Comparison of ENCODE assay signal across 12 mouse cellular contexts in the genomic region with DNA sequence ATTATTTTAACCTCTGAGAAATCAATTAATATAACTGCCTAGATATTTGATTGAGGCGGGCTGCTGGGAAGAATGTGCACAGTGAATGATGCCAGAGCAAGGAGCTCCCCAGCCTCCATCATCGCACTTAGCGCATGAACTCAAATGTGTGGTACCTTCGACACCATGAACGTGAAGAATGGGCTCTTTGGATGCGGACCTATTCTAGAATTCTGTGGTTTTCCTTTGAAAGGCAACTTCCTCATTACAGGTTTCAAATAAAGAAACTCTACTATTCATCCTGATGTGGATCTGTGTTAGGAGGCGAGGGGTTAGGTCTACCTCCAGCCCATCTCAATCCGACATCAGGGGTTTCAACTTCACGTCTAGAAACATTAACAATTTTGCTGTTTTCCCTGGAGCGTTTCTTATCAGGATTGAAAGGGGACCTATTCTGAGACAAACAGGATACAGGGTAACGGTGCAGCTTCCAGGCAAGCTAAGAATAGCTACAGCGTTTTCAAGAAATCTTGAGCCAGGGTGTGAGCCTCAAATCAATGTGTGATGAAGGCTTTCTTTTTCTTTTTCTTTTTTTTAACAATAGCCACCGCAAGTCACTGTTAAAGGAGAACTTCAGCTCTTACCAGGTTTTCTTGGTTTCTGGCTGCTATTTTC.
A peak's percentile ranks its signal among the peaks of the same experiment; 100 is the strongest.
DNase-seq lines count a peak whose midpoint lies in the region; ATAC-seq and TF ChIP-seq lines count a peak whose summit lies in the region.
"Had no signal": no experiment of that assay in that cellular context is flagged by ENCODE, and none has a peak within 500 bp of the region (broad histone marks: within the 10 kb centered on the region; RNA-seq: fewer than 3 reads in every experiment).

No protein-coding gene starts in this region.

- peak; percentile 61 for DNase-seq in heart, adult 11 months
- DNase-seq in heart, adult 9 months (ENCODE audit: low spot score in 2 of 2), result no peak
- peak; percentile 42 for DNase-seq in kidney, adult 2 months
- DNase-seq in kidney, postnatal 10 days, result no peak
- DNase-seq in induced T-regulatory cell, adult 2 months (ENCODE audit: low read depth), result peak; percentile 25
- DNase-seq in urinary bladder, adult 2 months (ENCODE audit: low spot score), result no peak
- no peak for DNase-seq in right cerebral cortex, postnatal 14 days
- DNase-seq: gastrocnemius, postnatal 25 days had no signal

- TF ChIP-seq CTCF in kidney, adult 2 months (conservative IDR thresholded peaks at IDR 0.05; ENCODE audit: insufficient read depth, insufficient read length, low read depth, low read length), result no peak

- no peaks in the 10 kb centered on the region for H3K36me3 ChIP-seq in kidney, adult 2 months (ENCODE audit: control insufficient read depth, insufficient read depth, low read length)
- H3K36me3 ChIP-seq: forebrain, embryonic 15.5 days; intestine, embryonic 15.5 days had no signal

- 70% methylated on average over 13 of the region's 13 CpGs for WGBS in kidney, adult 2 months

- H3K27ac ChIP-seq in kidney, adult 2 months (ENCODE audit: insufficient read depth, low read depth, low read length), result peak overlapping the region; percentile 65
- H3K27ac ChIP-seq: forebrain, embryonic 15.5 days; intestine, embryonic 15.5 days had no signal

- H3K27me3 ChIP-seq in kidney, adult 2 months (replicated peaks; ENCODE audit: control insufficient read depth, insufficient read depth, low read length), result no peaks in the 10 kb centered on the region
- H3K27me3 ChIP-seq: forebrain, embryonic 15.5 days; intestine, embryonic 15.5 days had no signal

- H3K4me1 ChIP-seq in kidney, adult 2 months (ENCODE audit: control insufficient read depth, insufficient read depth, low read length), result no peaks in the 10 kb centered on the region

- peak; percentile 53 for ATAC-seq in CD4-positive, CD25-positive, alpha-beta regulatory T cell, adult 4 months
- ATAC-seq: forebrain, embryonic 15.5 days; intestine, embryonic 15.5 days had no signal

- H3K4me3 ChIP-seq in kidney, adult 2 months (ENCODE audit: insufficient read depth, low read depth, low read length), result no peak overlapping the region
- H3K4me3 ChIP-seq: forebrain, embryonic 15.5 days; intestine, embryonic 15.5 days; myocyte had no signal

- TF ChIP-seq POLR2A in kidney, adult 2 months (IDR thresholded peaks at IDR 0.05; ENCODE audit: low read depth, low read length), result no peak

Comparison
In these comparisons a context has a peak if more than half of its experiments do, and no peak if none do; other contexts are left out.
1. DNase-seq: peak in heart, adult 11 months (single experiment), kidney, adult 2 months (single experiment) and induced T-regulatory cell, adult 2 months (single experiment); none in heart, adult 9 months (0 of 2), kidney, postnatal 10 days (single experiment), urinary bladder, adult 2 months (single experiment) and right cerebral cortex, postnatal 14 days (single experiment).